Mouse (Mus musculus): ENCODE data around the gene Fam83e.
A peak's percentile ranks its signal among the peaks of the same experiment; 100 is the strongest.

Fam83e gene

GRCm38 (mm10) chr7:45720413-45721233, at the start of gene Fam83e:
Gene Fam83e, plus strand, starts transcription at chr7:45721212.
- no peak for DNase-seq (ENCODE audit: low spot score in 2 of 2)

GRCm38 (mm10) chr7:45677627-45678295, 43.3 kb upstream of the Fam83e start:
- DNase-seq (ENCODE audit: low spot score in 2 of 2): no peak

- DNase-seq (ENCODE audit: low spot score in 2 of 2): no peak
Measured at GRCm38 (mm10) chr7:45678513-45678912, 42.5 kb upstream of the Fam83e start.

GRCm38 (mm10) chr7:45679966-45680621, 40.9 kb upstream of the Fam83e start:
- DNase-seq (ENCODE audit: low spot score in 2 of 2): peak in 1 of 2 experiments; percentile 80

- no peak for DNase-seq (ENCODE audit: low spot score in 2 of 2)
Measured at GRCm38 (mm10) chr7:45681046-45681736, 39.8 kb upstream of the Fam83e start.

- DNase-seq (ENCODE audit: low spot score in 2 of 2): peak; percentile 72 to 81
Measured at GRCm38 (mm10) chr7:45682144-45683126, 38.6 kb upstream of the Fam83e start.

- DNase-seq (ENCODE audit: low spot score in 2 of 2): no peak
Measured at GRCm38 (mm10) chr7:45683396-45684050, 37.5 kb upstream of the Fam83e start, which contains the start of gene Ntn5. Gene Ntn5, plus strand, starts transcription at chr7:45684022.

- no peak for DNase-seq (ENCODE audit: low spot score in 2 of 2)
Measured at GRCm38 (mm10) chr7:45685811-45686210, 35.2 kb upstream of the Fam83e start.

GRCm38 (mm10) chr7:45686841-45687240, 34.2 kb upstream of the Fam83e start:
- no peak for DNase-seq (ENCODE audit: low spot score in 2 of 2)

- DNase-seq (ENCODE audit: low spot score in 2 of 2): no peak
Measured at GRCm38 (mm10) chr7:45689099-45689498, 31.9 kb upstream of the Fam83e start.

- no peak for DNase-seq (ENCODE audit: low spot score in 2 of 2)
Measured at GRCm38 (mm10) chr7:45689800-45690199, 31.2 kb upstream of the Fam83e start.

- no peak for DNase-seq (ENCODE audit: low spot score in 2 of 2)
Measured at GRCm38 (mm10) chr7:45692364-45692763, 28.6 kb upstream of the Fam83e start.

GRCm38 (mm10) chr7:45693921-45694591, 27.0 kb upstream of the Fam83e start, which contains the start of gene Sec1:
Gene Sec1, minus strand, starts transcription at chr7:45694402.
- DNase-seq (ENCODE audit: low spot score in 2 of 2): no peak

- DNase-seq (ENCODE audit: low spot score in 2 of 2): no peak
Measured at GRCm38 (mm10) chr7:45695098-45695497, 25.9 kb upstream of the Fam83e start.

GRCm38 (mm10) chr7:45697894-45698293, 23.1 kb upstream of the Fam83e start:
- DNase-seq (ENCODE audit: low spot score in 2 of 2): no peak

- DNase-seq (ENCODE audit: low spot score in 2 of 2): no peak
Measured at GRCm38 (mm10) chr7:45699523-45700141, 21.4 kb upstream of the Fam83e start, which contains the start of gene Car11. Gene Car11, plus strand, starts transcription at chr7:45699843.

- peak in 1 of 2 experiments; percentile 75 for DNase-seq (ENCODE audit: low spot score in 2 of 2)
Measured at GRCm38 (mm10) chr7:45700301-45701015, 20.6 kb upstream of the Fam83e start.

GRCm38 (mm10) chr7:45701072-45701471, 19.9 kb upstream of the Fam83e start:
- no peak for DNase-seq (ENCODE audit: low spot score in 2 of 2)
